Mouse (Mus musculus) large intestine, adult 2 months (tissue): ENCODE data around the gene Washc3. TPM values are rescaled to one million over a fixed set of nuclear protein-coding genes. Genes with fewer than 3 reads are reported as not detected.

Experiments
- DNase-seq: peaks from one replicate; pipeline ENCODE4 v3.0.0-alpha.2; 2012; ENCODE audit warnings: low read depth, low spot score
- WGBS: fragments of 180-500 bp; shearing (Covaris S2); methylation state at CpG from one replicate; pipeline ENCODE4 v1.1.7; 2018; 5-methylcytosine and 5-hydroxymethylcytosine counted together
- polyA plus RNA-seq: library from polyadenylated mRNA; depleted of rRNA; stranded (reverse); fragments of >200 nt; gene quantifications from 2 replicates; pipeline ENCODE4 v1.2.3, GENCODE M21; 2012; rRNA removed

Washc3 gene
- polyA plus RNA-seq = 20.8 and 21.2 TPM in 2 replicates

DNA sequence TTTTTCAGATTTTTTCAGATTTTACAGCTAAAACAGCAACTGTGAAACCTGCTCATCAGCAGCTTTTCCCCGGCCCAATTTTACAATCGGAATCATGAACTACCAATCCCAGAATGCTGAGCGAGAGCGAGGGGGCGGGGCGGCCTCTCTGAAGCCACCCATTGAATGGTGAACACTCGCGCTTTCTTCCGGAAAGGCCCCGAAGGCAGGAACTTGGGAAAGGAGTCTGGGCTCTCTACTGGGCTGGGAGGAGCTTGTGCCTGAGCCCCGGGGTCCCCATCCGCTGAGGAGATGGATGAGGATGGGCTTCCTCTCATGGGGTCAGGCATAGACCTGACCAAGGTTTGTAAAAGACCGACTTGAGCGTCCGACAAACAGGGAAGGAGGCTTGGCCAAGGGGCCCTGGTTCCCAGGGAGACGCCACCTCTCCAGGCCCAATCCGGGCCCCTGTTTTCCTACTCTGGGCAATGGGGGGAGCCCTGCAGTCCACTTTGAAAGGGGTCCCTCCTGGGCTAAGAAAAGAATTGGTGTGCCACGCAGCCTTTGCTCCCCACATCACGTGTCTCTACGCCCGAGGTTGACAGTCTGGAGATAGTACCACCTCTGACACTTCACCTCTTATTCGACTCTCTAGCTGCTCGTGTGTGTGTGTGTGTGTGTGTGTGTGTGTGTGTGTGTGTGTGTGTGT lies at the start of gene Washc3:
TSS of gene Washc3 (plus strand) at position 143 of the 688 bp plus-strand sequence.
- WGBS = 1% methylated on average over 23 of the region's 23 CpGs
- peak; percentile 70 for DNase-seq

- WGBS = 89% methylated on average over 6 of the region's 6 CpGs
- no peak for DNase-seq
These were observed 49.2 kb upstream of the Washc3 start for GRCm38 (mm10) chr10:88151658-88152057.

GRCm38 (mm10) chr10:88162096-88162495 lies 38.8 kb upstream of the Washc3 start:
- no peak for DNase-seq
- WGBS = 93% methylated on average over 2 of the region's 2 CpGs

DNA sequence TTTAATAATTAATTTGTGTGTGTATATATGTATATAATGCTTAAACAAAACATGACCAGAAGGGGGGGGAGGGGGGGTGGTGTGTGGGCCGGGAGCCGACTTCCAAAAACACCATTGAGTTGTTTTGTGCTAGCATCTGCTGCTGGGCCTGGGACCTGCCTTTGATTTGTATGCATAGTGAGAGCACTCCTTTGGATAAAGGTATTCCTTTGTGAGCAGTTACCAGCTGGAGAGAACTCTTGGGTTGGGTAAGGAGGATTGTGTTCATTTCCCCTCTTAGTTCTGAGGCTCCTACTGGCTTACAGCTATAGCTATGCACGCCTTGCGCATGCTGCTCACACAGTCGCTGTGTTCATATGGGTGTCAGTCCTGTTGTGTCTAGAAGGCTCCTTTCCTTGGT lies 38.2 kb upstream of the Washc3 start:
- DNase-seq = no peak
- 98% methylated on average over 5 of the region's 5 CpGs for WGBS

GRCm38 (mm10) chr10:88166158-88166557 lies 34.7 kb upstream of the Washc3 start:
- DNase-seq = no peak
- 92% methylated on average over 3 of the region's 3 CpGs for WGBS

GRCm38 (mm10) chr10:88167438-88168077 lies 33.3 kb upstream of the Washc3 start:
- 42% methylated on average over 7 of the region's 7 CpGs for WGBS
- no peak for DNase-seq

DNA sequence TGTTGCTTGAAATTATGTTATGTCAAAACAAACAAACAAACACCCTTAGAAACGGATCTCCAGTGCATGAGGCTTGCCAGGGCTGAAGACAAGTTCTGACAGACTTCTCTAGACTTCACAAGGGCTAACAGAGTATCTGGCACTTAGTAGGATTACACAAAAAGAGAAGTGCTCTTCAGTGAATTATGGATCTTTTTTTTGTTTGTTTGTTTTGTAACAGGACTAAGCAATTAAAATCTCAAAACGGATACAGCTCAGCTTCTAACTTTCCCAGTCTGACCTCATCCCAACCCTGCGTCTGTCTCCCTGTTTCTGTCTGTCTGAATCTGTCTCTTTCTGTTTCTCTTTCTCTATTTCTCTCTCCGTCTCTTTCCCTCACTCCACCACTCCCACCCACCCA lies 352 bp upstream of the Washc3 start:
- DNase-seq = peak; percentile 6
- WGBS = 2% methylated on average over 4 of the region's 4 CpGs

DNA sequence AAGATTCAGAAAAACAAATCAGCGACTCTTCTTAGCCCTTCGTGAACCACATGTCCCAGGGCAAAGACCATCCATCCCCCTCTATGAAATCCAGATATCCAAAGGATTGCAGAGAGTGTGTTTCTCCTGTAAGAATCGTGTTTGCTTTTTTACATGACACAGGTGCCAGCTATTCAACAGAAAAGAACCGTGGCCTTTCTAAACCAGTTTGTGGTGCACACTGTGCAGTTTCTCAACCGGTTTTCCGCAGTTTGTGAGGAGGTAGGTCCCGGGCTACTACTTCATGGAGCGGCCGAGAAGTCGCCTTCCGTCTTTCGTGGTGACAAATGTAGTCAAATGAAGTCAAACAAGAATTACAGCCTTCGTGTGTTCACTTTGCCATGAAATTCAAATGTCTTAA lies 757 bp downstream of the Washc3 start:
- DNase-seq = no peak
- WGBS = 65% methylated on average over 13 of the region's 13 CpGs

DNA sequence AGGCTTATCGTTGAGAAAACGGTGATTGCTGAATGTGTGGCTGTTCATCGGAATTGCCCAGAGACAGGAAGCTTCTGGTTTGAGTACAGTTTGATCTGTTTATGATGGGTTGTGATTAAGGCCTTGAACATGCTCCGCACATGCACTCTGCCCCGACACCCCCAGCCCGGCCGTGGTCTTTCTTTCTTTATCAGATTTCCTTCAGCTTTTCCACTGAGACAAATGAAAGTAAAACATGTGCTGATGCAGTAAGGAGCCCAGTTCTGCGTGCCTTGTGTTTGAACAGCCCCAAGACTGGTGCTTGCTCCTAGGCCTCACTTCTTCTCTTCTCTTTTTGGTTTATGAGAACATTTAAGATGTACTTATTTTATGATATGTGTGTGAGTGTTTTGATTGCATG lies 1.7 kb downstream of the Washc3 start:
- WGBS = 90% methylated on average over 8 of the region's 8 CpGs
- DNase-seq = no peak

DNA sequence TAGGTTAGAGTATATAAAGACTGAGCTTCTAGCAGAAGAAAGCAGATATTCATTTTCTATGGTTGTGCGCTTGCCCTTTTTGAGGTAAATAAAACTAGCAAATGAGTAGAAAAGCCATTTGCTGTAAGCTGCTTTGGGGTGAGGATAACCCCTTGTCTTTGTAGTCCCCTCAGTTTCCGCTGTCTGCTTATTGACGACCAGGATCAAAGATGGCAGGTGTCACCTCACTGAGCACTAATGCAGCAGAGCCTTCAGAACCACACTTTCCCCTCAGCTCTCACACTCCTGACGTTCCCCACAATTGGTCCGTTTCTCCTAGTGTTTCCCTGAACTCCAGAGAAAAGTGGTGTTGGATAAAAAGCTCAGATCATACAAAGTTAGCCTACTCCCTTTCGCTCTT lies 2.3 kb downstream of the Washc3 start:
- WGBS = 92% methylated on average over 6 of the region's 6 CpGs
- no peak for DNase-seq

GRCm38 (mm10) chr10:88212644-88213043 lies 11.8 kb downstream of the Washc3 start:
- 97% methylated on average over 5 of the region's 5 CpGs for WGBS
- no peak for DNase-seq

DNA sequence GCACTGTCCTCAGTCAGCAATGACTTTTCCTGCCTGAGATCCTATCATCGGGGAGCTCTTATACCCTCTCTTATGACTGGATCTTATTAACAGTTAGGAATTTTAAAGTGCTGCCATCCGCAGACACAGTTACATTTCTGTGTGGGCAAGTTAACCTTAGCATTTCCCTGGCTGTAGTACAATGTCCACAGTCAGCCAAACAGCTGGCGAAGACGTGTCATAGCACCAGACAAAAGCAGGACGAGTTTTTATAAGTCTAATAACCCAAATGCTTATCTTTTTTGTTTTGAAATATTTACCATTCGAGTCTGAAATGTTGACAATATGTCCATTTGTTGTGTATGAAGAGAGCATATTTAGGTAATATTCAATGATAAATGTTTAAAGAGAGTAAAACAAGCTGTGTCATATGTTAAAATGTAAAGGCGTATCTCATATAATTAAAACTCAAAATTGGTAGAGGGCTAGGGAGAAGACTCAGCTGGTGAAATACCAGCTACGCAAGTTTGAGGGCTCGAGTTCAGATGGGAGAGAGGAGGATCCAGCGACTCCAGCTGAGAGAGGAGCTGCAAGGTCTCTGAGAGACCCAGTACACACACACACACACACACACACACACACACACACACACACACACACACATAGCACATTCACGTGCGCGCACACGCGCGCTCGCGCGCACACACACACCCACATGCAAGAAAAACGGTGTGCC lies 14.1 kb downstream of the Washc3 start:
- WGBS = 88% methylated on average over 20 of the region's 20 CpGs
- no peak for DNase-seq

DNA sequence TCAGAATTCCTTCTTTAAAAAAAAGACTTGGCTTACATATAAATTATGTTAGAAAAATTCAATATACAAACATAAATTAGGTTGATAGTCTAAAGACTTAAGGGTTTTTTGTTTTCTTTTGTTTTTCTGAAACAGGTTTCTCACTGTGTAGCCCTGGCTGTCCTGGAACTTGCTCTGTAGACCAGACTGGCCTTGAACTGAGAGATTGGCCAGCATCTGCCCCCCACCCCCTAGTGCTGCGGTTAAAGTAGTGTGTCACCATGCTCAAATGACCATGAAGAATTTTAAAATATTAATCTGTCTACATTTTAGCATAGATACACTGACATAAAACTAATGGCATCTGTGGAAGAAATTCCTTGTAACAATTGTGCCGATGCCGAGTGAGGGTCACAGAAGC lies 17.3 kb downstream of the Washc3 start:
- WGBS = 98% methylated on average over 3 of the region's 3 CpGs
- no peak for DNase-seq

DNA sequence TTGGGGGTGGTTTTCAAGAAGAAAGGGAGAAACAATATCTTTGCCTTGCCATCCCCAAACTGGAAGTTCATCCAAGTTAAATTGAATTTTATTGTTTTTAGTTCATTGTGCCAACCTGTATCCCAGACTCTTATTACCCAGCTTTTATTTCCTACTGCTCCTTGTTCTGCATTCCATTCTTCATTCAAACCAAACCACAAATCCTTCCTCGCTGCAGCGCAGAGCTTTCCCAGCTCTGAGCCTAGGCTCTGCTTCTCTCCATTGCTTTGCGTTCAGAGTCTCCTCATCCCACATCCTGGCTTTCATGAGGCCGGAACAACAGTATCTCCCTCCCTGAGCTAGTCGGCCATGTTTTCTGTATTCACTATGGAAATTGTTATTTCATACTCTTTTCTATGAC lies 20.8 kb downstream of the Washc3 start:
- WGBS = 88% methylated on average over 5 of the region's 5 CpGs
- no peak for DNase-seq

GRCm38 (mm10) chr10:88225421-88225820 lies 24.5 kb downstream of the Washc3 start:
- 79% methylated on average over 5 of the region's 5 CpGs for WGBS
- DNase-seq = no peak

DNA sequence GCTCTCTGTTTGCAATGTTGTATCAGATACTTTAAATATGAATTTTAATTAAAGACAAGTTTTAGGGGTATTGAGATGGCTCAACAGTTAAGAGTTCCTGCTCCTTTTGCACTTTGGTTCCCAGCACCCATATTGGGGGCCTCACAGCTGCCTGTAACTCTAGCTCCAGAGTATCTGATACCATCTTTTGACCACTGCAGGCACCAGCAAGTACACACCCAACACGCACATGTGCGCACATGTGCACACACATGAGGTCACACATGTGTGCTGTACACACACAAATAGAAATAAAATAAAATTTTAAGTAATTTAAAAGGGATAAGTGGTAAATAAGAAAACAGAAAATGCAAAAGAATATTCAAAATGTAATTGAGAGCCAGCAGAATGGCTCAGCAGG lies 27.1 kb downstream of the Washc3 start:
- 98% methylated on average over 2 of the region's 2 CpGs for WGBS
- DNase-seq = no peak

- no peak for DNase-seq
- 79% methylated on average over 8 of the region's 8 CpGs for WGBS
These were observed 27.7 kb downstream of the Washc3 start for GRCm38 (mm10) chr10:88228521-88229017.

DNA sequence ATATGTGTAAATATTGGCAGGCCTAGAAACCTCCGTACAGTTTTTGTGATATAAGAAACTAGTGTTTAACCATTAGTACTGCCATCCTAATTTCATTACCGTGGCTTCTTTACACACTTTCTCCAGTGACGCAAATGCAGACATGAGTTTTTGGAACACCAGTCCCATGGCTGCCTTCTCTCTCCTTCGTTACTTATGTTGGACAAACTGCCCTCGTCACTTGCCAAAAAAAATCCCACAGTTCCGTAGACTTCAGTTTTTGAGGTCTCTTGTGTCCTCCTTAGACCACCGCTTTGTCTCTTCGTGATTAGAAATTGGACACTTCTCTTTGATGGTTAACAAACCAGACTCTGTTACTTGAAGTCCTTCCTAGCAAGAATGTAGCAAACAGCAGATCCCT lies 30.8 kb downstream of the Washc3 start:
- 83% methylated on average over 8 of the region's 8 CpGs for WGBS
- no peak for DNase-seq

DNA sequence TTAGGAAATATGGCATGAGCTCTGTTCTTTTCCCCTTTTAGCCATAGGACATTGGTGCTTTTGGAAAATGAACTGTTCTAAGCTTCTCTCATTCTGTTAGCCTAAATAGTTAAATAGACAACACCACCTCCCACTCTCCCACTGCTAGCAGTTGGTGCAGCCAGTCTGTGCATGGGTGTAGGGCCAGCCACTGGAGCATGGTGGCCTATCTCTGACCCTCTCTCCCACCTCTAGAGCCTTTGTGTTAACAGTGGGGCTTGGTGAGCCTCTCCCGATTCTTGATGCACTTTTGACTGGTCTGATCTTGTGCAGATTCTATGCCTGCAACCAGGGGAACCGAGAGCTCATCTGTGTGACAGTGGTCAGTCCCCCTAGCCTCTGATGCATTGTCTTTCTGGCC lies 31.9 kb downstream of the Washc3 start:
- 95% methylated on average over 2 of the region's 2 CpGs for WGBS
- DNase-seq = no peak

DNA sequence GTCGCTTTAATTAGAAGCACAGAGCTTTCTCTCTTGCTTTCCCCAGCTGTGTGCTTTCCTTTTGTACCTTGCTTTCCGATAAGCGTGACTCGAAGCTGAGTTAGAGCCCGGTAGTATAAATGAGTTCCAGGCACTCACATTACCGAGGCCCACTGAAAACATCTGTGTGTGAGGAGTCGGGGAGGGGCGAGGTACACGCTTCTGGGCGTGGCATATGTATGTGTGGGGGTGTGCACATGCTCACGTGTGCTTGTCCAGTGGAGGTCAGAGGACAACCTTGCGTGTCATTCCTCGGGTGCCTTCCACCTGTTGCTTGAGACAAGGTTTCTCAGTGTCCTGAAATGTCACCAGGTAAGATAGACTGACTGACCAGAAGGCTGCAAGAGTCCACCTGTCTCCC lies 43.8 kb downstream of the Washc3 start:
- WGBS = 84% methylated on average over 13 of the region's 13 CpGs
- no peak for DNase-seq

DNA sequence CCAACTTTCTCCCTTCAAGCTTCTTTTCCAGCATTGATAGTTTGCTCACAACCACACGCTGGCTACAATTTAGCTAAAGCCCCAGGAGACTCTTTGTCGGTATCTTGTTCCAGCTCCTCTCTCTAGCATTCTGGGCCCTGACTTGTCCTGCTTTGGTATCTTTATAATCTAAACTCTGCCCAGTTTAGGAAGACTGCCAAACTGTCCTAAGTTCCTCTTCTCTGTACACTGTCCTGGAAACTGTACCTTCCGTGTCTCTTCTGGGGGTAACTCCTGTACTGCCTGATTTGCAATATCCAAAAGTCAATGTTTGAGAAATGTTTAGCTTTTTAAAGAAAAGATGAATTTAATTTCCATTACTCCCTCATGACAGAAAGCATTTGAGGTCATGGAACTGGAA lies 49.4 kb downstream of the Washc3 start:
- WGBS = 43% methylated on average over 3 of the region's 3 CpGs
- no peak for DNase-seq
